Mouse (Mus musculus) embryonic facial prominence, embryonic 12.5 days (tissue): ENCODE results near the gene Xpnpep3. TPM values are rescaled to one million over a fixed set of nuclear protein-coding genes. Genes with fewer than 3 reads are reported as not detected.

ENCODE experiments used
- ATAC-seq: fragments of 200-750 bp; cut with Nextera tagmentation; 2 replicates; pipeline ENCODE4 v1.8.0; 2017; ENCODE audit not compliant: insufficient number of reproducible peaks, insufficient read depth, low FRiP score, low TSS enrichment
- H3K27ac ChIP-seq: fragments of 300-500 bp; sonication (generic); 2 replicates; pipeline ENCODE4 v1.5.1; 2016; ENCODE audit warnings: mild to moderate bottlenecking
- H3K27me3 ChIP-seq: fragments of 300-500 bp; sonication (generic); 2 replicates; pipeline ENCODE4 v1.6.1; 2016; ENCODE audit warnings: mild to moderate bottlenecking, moderate library complexity
- H3K36me3 ChIP-seq: fragments of 300-500 bp; sonication (generic); 2 replicates; pipeline ENCODE4 v1.6.1; 2016; ENCODE audit warnings: mild to moderate bottlenecking
- H3K4me1 ChIP-seq: fragments of 300-500 bp; sonication (generic); 2 replicates; pipeline ENCODE4 v1.6.1; 2016
- H3K4me2 ChIP-seq: fragments of 300-500 bp; sonication (generic); replicated peaks from 2 replicates; pipeline ENCODE4 v1.6.1; 2016; ENCODE audit warnings: mild to moderate bottlenecking, moderate library complexity
- H3K4me3 ChIP-seq: fragments of 300-500 bp; sonication (generic); 2 replicates; pipeline ENCODE4 v1.5.1; 2016; ENCODE audit warnings: mild to moderate bottlenecking
- H3K9ac ChIP-seq: fragments of 300-500 bp; sonication (generic); 2 replicates; pipeline ENCODE4 v1.6.1; 2016; ENCODE audit warnings: mild to moderate bottlenecking, moderate library complexity
- H3K9me3 ChIP-seq: fragments of 300-500 bp; sonication (generic); 2 replicates; pipeline ENCODE4 v1.6.1; 2016; ENCODE audit warnings: mild to moderate bottlenecking, moderate library complexity
- WGBS: fragments of 180-500 bp; shearing (Covaris S2); methylation state at CpG from one replicate; pipeline ENCODE4 v1.1.7; 2016; 5-methylcytosine and 5-hydroxymethylcytosine counted together
- polyA plus RNA-seq: library from polyadenylated mRNA; unstranded; fragments of >200 nt; fragmentation: Nextera tagmentation; extraction: Ambion mirVana; gene quantifications from 2 replicates; pipeline ENCODE4 v1.2.1, GENCODE M21; 2016

Xpnpep3 gene
- 13.1 and 13.3 TPM in 2 replicates for polyA plus RNA-seq

DNA sequence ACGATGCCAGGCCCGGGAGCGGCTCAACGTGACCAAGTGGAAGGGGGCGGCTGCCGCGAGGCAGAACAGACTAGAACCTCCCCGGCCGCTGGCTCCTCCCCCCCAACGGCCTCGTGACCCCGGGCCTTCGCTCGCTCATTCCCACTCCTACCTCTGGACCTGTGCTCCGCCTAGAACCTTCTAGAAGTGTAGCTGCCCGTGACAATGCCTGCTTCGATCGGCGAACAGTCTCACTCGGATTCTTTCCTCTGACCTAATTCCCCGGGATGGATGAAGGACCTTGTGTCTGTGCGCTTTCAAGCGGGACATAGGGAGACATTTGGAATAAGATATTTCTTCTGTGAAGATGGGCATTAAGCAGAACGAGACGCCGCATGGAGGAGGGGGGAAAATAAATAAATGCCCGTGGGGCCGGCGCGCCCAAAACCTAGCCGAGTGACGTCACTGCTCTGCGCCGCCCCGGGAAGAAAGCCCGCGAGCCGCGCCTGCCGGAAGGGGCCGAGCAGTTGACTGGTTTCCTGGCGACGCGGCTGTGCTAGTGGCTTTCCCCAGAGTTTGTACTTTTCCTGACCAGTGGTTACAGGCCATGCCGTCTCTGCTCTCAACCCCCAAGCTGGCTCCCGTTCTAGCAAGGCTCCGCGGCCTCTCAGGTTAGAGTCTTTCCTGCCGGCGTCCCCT, at the start of gene Xpnpep3, which contains the start of gene St13:
TSS of gene Xpnpep3 (plus strand) at position 501 of the 678 bp plus-strand sequence.
TSS of gene St13 (minus strand) at position 440 of the 678 bp plus-strand sequence.
- H3K27me3 ChIP-seq = no peaks in the 10 kb centered on the region
- WGBS = under 1% methylated on average over 50 of the region's 50 CpGs
- H3K4me2 ChIP-seq = peak within 1 kb of the TSS; percentile 78
- H3K9me3 ChIP-seq = no peaks in the 10 kb centered on the region
- H3K4me1 ChIP-seq = peaks cover 16% of the 10 kb centered on the region
- no peaks in the 10 kb centered on the region for H3K36me3 ChIP-seq
- H3K9ac ChIP-seq = peak within 1 kb of the TSS; percentile 93
- H3K4me3 ChIP-seq = peak within 1 kb of the TSS; percentile 95
- peak; percentile 99 for ATAC-seq
- peak within 1 kb of the TSS; percentile 94 for H3K27ac ChIP-seq

DNA sequence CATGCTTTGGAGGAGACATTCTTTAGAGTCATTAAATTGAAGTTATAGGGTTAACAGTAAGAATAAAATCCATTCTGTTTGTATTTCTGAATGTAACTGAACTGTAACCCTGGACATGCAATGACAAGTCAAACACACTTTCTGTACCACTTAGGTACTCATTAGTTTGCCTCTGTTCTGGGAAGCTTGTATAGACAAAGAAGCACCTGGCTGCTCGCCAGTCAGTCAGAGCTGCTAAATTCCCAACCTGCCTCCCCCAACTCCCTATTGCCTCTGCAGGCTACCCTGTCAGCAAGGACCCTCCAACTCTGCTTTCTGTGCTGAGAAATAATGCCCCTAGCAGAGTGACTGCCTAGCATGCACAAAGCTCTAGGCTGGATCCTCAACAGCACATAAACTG, 49.5 kb upstream of the Xpnpep3 start:
- H3K36me3 ChIP-seq = no peaks in the 10 kb centered on the region
- H3K4me3 ChIP-seq = no peak overlapping the region
- H3K4me2 ChIP-seq = no peak overlapping the region
- H3K27ac ChIP-seq = no peak overlapping the region
- no peaks in the 10 kb centered on the region for H3K9me3 ChIP-seq
- H3K4me1 ChIP-seq = peaks cover 4% of the 10 kb centered on the region; the same call in 1 of the 2 replicates
- WGBS = 85% methylated on average over 1 of the region's 1 CpGs
- no peak overlapping the region for H3K9ac ChIP-seq
- ATAC-seq = no peak
- no peaks in the 10 kb centered on the region for H3K27me3 ChIP-seq

DNA sequence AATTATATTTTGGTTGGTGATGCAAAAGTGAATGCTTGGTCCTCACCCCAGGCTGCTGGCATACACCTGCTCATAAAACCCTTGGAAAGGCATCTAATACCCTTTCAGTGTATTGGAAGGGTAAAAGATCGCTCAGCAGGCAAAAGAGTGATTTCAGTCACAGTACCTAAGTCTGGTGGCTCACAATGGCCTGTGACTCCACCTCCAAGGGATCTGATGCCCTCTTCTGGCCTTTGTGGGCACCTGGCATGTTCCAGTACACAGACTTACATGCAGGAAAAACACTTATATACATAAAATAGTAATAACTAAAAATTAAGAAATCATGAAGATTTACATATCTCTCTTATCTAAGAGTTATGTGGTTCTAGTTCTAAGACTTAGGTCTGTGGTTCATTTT, 47.3 kb upstream of the Xpnpep3 start:
- WGBS = 63% methylated on average over 1 of the region's 1 CpGs
- peaks cover 4% of the 10 kb centered on the region; the same call in 1 of the 2 replicates for H3K4me1 ChIP-seq
- H3K27ac ChIP-seq = no peak overlapping the region
- H3K36me3 ChIP-seq = no peaks in the 10 kb centered on the region
- H3K4me3 ChIP-seq = no peak overlapping the region
- no peak overlapping the region for H3K4me2 ChIP-seq
- ATAC-seq = no peak
- H3K9me3 ChIP-seq = no peaks in the 10 kb centered on the region
- no peak overlapping the region for H3K9ac ChIP-seq
- H3K27me3 ChIP-seq = no peaks in the 10 kb centered on the region

- WGBS = 60% methylated on average over 3 of the region's 3 CpGs
- H3K27me3 ChIP-seq = no peaks in the 10 kb centered on the region
- no peak overlapping the region for H3K27ac ChIP-seq
- no peak overlapping the region for H3K9ac ChIP-seq
- H3K4me2 ChIP-seq = no peak overlapping the region
- no peak overlapping the region for H3K4me3 ChIP-seq
- H3K9me3 ChIP-seq = no peaks in the 10 kb centered on the region
- H3K36me3 ChIP-seq = no peaks in the 10 kb centered on the region
- H3K4me1 ChIP-seq = peaks cover 18% of the 10 kb centered on the region
- ATAC-seq = no peak
These were observed 44.7 kb upstream of the Xpnpep3 start for GRCm38 (mm10) chr15:81355146-81355761.

GRCm38 (mm10) chr15:81356946-81357345, 43.0 kb upstream of the Xpnpep3 start:
- H3K4me2 ChIP-seq = no peak overlapping the region
- 55% methylated on average over 5 of the region's 5 CpGs for WGBS
- H3K4me1 ChIP-seq = peaks cover 21% of the 10 kb centered on the region

GRCm38 (mm10) chr15:81358943-81359342, 41.0 kb upstream of the Xpnpep3 start:
- H3K4me2 ChIP-seq = no peak overlapping the region
- H3K27ac ChIP-seq = no peak overlapping the region
- H3K9me3 ChIP-seq = no peaks in the 10 kb centered on the region
- peaks cover 21% of the 10 kb centered on the region for H3K4me1 ChIP-seq
- H3K9ac ChIP-seq = no peak overlapping the region
- peaks cover 5% of the 10 kb centered on the region for H3K36me3 ChIP-seq
- H3K27me3 ChIP-seq = no peaks in the 10 kb centered on the region
- H3K4me3 ChIP-seq = no peak overlapping the region
- ATAC-seq = no peak
- 80% methylated on average over 3 of the region's 3 CpGs for WGBS

More at GRCm38 (mm10) chr15:81356946-81357345, 43.0 kb upstream of the Xpnpep3 start:
- Histone ChIP-seq H3K27me3 (no peaks in the 10 kb centered on the region), H3K36me3 (no peaks in the 10 kb centered on the region), H3K4me3 (no peak overlapping the region), H3K27ac (no peak overlapping the region), H3K9ac (no peak overlapping the region), H3K9me3 (no peaks in the 10 kb centered on the region)
- ATAC-seq = no peak

- no peaks in the 10 kb centered on the region for H3K9me3 ChIP-seq
- H3K4me1 ChIP-seq = peaks cover 21% of the 10 kb centered on the region
- no peak overlapping the region for H3K9ac ChIP-seq
- no peaks in the 10 kb centered on the region for H3K27me3 ChIP-seq
- H3K4me2 ChIP-seq = peak overlapping the region; percentile 69
- H3K4me3 ChIP-seq = peak overlapping the region; percentile 74
- H3K27ac ChIP-seq = no peak overlapping the region
- peaks cover 10% of the 10 kb centered on the region for H3K36me3 ChIP-seq
- 90% methylated on average over 5 of the region's 5 CpGs for WGBS
- ATAC-seq = no peak
These were observed 40.5 kb upstream of the Xpnpep3 start for GRCm38 (mm10) chr15:81359421-81359820.

DNA sequence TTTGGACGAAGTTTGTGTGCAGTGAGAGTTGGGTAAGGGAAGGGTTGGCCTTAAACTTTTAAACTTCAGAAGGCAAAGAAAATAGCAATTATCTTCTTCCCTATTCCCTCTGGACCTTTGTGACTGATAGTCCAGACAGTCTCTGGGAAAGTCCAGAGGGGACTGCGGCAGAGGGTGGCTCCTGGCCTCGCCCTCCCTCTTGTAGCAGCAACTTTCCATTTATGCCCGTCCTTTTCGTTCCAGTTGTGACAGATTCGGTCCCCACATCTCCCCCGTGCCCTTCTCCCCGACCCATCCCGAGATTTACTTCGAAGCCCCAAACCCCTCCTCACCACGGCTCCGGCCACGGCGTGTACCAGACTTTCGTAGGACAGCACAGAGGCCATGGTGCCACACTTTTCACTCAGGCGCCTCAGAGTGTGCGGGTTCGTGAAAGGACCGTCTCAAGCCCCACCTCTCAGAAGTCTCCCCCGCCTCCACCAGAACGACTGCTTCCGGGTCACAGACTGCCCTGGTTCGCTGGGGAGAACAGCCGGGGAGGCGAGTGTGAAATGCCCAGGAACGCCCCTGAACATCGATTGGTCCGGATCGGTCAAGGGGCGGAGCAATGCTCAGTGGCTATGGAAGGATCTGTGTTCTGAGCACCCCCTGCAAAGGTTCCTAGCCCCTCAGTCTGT, 39.5 kb upstream of the Xpnpep3 start, which contains the start of gene Slc25a17:
TSS of gene Slc25a17 (minus strand) at position 468 of the 677 bp plus-strand sequence.
- Histone ChIP-seq H3K4me1 (peaks cover 21% of the 10 kb centered on the region), H3K27me3 (no peaks in the 10 kb centered on the region), H3K27ac (peak within 1 kb of the TSS; percentile 81), H3K9ac (peak within 1 kb of the TSS; percentile 76), H3K4me2 (peak within 1 kb of the TSS; percentile 69), H3K9me3 (no peaks in the 10 kb centered on the region), H3K4me3 (peak within 1 kb of the TSS; percentile 74), H3K36me3 (peaks cover 17% of the 10 kb centered on the region)
- peak; percentile 99 for ATAC-seq
- 1% methylated on average over 30 of the region's 30 CpGs for WGBS

- H3K27me3 ChIP-seq = no peaks in the 10 kb centered on the region
- H3K4me1 ChIP-seq = peaks cover 21% of the 10 kb centered on the region
- H3K27ac ChIP-seq = peak overlapping the region; percentile 81
- peak; percentile 24; the same call in 1 of the 2 replicates for ATAC-seq
- whole genome bisulfite sequencing = 45% methylated on average over 6 of the region's 6 CpGs
- no peaks in the 10 kb centered on the region for H3K9me3 ChIP-seq
- peak overlapping the region; percentile 69 for H3K4me2 ChIP-seq
- H3K36me3 ChIP-seq = peaks cover 21% of the 10 kb centered on the region
- peak overlapping the region; percentile 74 for H3K4me3 ChIP-seq
- H3K9ac ChIP-seq = peak overlapping the region; percentile 76; the same call in 1 of the 2 replicates
These were observed 38.9 kb upstream of the Xpnpep3 start for GRCm38 (mm10) chr15:81361022-81361404.

GRCm38 (mm10) chr15:81361417-81362015, 38.4 kb upstream of the Xpnpep3 start:
- Histone ChIP-seq H3K4me2 (peak overlapping the region; percentile 69), H3K36me3 (peaks cover 25% of the 10 kb centered on the region), H3K4me1 (peaks cover 21% of the 10 kb centered on the region), H3K4me3 (peak overlapping the region; percentile 74), H3K27me3 (no peaks in the 10 kb centered on the region), H3K27ac (peak overlapping the region; percentile 81), H3K9ac (no peak overlapping the region), H3K9me3 (no peaks in the 10 kb centered on the region)
- ATAC-seq = no peak
- 48% methylated on average over 10 of the region's 10 CpGs for WGBS

- Histone ChIP-seq H3K4me1 (peaks cover 21% of the 10 kb centered on the region), H3K4me3 (no peak overlapping the region), H3K27ac (no peak overlapping the region), H3K9ac (no peak overlapping the region), H3K27me3 (no peaks in the 10 kb centered on the region), H3K9me3 (no peaks in the 10 kb centered on the region), H3K36me3 (peaks cover 35% of the 10 kb centered on the region), H3K4me2 (no peak overlapping the region)
- 64% methylated on average over 1 of the region's 1 CpGs for WGBS
- no peak for ATAC-seq
These were observed 37.4 kb upstream of the Xpnpep3 start for GRCm38 (mm10) chr15:81362501-81362900.
